Mouse (Mus musculus): ENCODE measurements around the gene Secisbp2.

DNA sequence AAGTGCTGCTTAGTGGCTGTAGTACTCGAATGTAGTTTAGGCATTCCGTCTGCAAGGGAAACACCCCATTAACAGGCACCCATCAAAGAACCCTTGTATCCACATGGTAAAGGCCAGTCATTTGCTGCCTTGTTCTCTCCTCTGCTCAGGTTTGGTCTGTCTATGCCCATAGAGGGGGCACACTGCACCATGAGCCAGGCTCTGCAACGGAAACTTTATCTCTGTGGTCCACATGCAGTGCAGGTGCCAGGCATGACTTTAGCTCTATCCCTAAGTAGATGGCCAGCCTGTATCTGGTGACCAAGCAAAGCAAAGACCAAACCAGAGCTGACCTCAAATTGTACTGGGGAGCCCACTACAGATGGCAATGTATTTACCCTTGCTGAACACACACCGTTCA lies 69.1 kb downstream of the Secisbp2 start:
- no peak for TF ChIP-seq CTCF (IDR thresholded peaks at IDR 0.05; ENCODE audit: control insufficient read depth, insufficient read depth, insufficient replicate concordance, low read depth, low read length)
- TF ChIP-seq POLR2A (IDR thresholded peaks at IDR 0.05; ENCODE audit: control insufficient read depth, low read depth, low read length) = no peak
